Mouse (Mus musculus): ENCODE results near the gene Orc2. TPM values are rescaled to one million over a fixed set of nuclear protein-coding genes. Genes with fewer than 3 reads are reported as not detected.

Gene Orc2
- total and polyA plus RNA-seq, 3 experiments: 56.6 to 233 (median 78.5) TPM

DNA sequence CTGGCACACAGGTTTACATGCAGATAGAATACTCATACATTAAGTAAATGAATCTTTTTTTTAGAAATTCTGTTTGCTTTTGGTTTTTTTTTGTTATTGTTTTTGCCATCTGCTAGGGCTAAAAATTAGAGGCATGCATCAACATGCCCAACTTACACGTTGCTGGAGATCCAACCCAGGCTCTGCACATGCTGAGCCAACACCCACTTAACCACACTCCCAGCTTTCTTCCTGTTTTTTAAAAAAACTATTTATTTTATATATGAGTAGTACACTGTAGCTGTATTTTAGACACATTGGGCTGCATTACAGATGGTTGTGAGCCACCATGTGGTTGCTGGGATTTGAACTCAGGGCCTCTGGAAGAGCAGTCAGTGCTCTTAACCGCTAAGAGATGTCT, 88.9 kb downstream of the Orc2 start:
- no peak for TF ChIP-seq ZKSCAN1 (IDR thresholded peaks at IDR 0.05; ENCODE audit: low read depth, low read length)
- no peak for TF ChIP-seq TAL1 (IDR thresholded peaks at IDR 0.05; ENCODE audit: low read length)
- TF ChIP-seq BHLHE40 (IDR thresholded peaks at IDR 0.05; ENCODE audit: borderline replicate concordance, low read depth, low read length): no peak
- TF ChIP-seq POLR2A (IDR thresholded peaks at IDR 0.05; ENCODE audit: control insufficient read depth in 1 of 2, insufficient read depth in 1 of 2, low read depth in 1 of 2, low read length in 2 of 2, poor library complexity in 1 of 2): no peak
- TF ChIP-seq SMC3 (IDR thresholded peaks at IDR 0.05; ENCODE audit: low read depth, low read length): no peak
- TF ChIP-seq ZC3H11A (IDR thresholded peaks at IDR 0.05; ENCODE audit: low read depth, low read length): no peak
- no peak for TF ChIP-seq USF2 (IDR thresholded peaks at IDR 0.05; ENCODE audit: borderline replicate concordance in 1 of 2, insufficient read depth in 1 of 2, low read depth in 1 of 2, low read length in 2 of 2)
- Histone ChIP-seq H3K79me2 (ENCODE audit: control insufficient read depth, insufficient read depth, low read length, poor library complexity) (peaks cover 11% of the 10 kb centered on the region), H3K9ac (ENCODE audit: control insufficient read depth, low read depth, low read length, poor library complexity, severe bottlenecking) (no peak overlapping the region), H3K4me3 (ENCODE audit: control insufficient read depth in 1 of 2, insufficient read depth in 1 of 2, low read depth in 2 of 2, low read length in 2 of 2) (no peak overlapping the region), H3K9me3 (replicated peaks; ENCODE audit: insufficient read depth, low read length) (no peaks in the 10 kb centered on the region), H3K27ac (ENCODE audit: control insufficient read depth, low read depth, low read length) (no peak overlapping the region), H3K27me3 (ENCODE audit: control insufficient read depth in 1 of 2, insufficient read depth in 2 of 2, low read length in 2 of 2) (no peaks in the 10 kb centered on the region), H3K4me1 (ENCODE audit: control insufficient read depth in 1 of 2, insufficient read depth in 2 of 2, low read length in 2 of 2) (no peaks in the 10 kb centered on the region), H3K36me3 (ENCODE audit: control insufficient read depth in 1 of 2, insufficient read depth in 2 of 2, low read length in 2 of 2) (peaks cover 10 to 74% of the 10 kb centered on the region in 2 experiments)
- peak; percentile 37 for DNase-seq (ENCODE audit: low read depth, low spot score)

DNA sequence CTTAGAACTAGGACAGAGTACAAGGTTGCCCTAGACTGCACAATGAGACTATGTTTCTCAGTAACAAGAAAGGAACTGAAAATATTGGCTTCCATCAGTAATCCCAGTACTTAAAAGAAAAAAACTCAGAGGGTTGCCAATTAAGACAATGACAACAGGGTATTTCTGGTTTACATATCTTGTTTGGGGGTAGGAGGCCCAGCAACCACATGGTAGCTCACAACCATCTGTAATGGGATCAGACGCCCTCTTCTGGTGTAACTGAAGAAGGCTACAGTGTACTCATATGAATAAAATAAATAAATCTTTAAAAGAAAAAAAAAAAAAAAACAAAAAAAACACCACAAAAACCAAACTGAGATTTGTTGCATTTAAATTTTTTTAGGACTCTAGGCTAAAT, 89.5 kb downstream of the Orc2 start:
- Histone ChIP-seq H3K27ac (ENCODE audit: control insufficient read depth, low read depth, low read length) (no peak overlapping the region), H3K4me3 (ENCODE audit: control insufficient read depth in 1 of 2, insufficient read depth in 1 of 2, low read depth in 2 of 2, low read length in 2 of 2) (no peak overlapping the region), H3K27me3 (ENCODE audit: control insufficient read depth in 1 of 2, insufficient read depth in 2 of 2, low read length in 2 of 2) (no peaks in the 10 kb centered on the region), H3K9me3 (replicated peaks; ENCODE audit: insufficient read depth, low read length) (no peaks in the 10 kb centered on the region), H3K9ac (ENCODE audit: control insufficient read depth, low read depth, low read length, poor library complexity, severe bottlenecking) (no peak overlapping the region), H3K79me2 (ENCODE audit: control insufficient read depth, insufficient read depth, low read length, poor library complexity) (peaks cover 8% of the 10 kb centered on the region; the same call in 1 of the 2 replicates), H3K36me3 (ENCODE audit: control insufficient read depth in 1 of 2, insufficient read depth in 2 of 2, low read length in 2 of 2) (peaks cover 8 to 70% of the 10 kb centered on the region in 2 experiments), H3K4me1 (ENCODE audit: control insufficient read depth in 1 of 2, insufficient read depth in 2 of 2, low read length in 2 of 2) (no peaks in the 10 kb centered on the region)
- no peak for DNase-seq (ENCODE audit: low read depth, low spot score)
- TF ChIP-seq MEF2A (IDR thresholded peaks at IDR 0.05; ENCODE audit: extremely low read depth, insufficient replicate concordance, low read depth, low read length, poor library complexity, severe bottlenecking) (no peak), BHLHE40 (IDR thresholded peaks at IDR 0.05; ENCODE audit: borderline replicate concordance, low read depth, low read length) (no peak), POLR2AphosphoS5 (IDR thresholded peaks at IDR 0.05; ENCODE audit: borderline replicate concordance, low read depth, low read length) (no peak), ZC3H11A (IDR thresholded peaks at IDR 0.05; ENCODE audit: low read depth, low read length) (no peak), ELF1 (IDR thresholded peaks at IDR 0.05; ENCODE audit: low read depth, low read length) (no peak), TAL1 (IDR thresholded peaks at IDR 0.05; ENCODE audit: low read length) (no peak), CHD2 (IDR thresholded peaks at IDR 0.05; ENCODE audit: low read length) (no peak), E2F4 (IDR thresholded peaks at IDR 0.05; ENCODE audit: borderline replicate concordance, low read depth, low read length) (no peak), SIN3A (IDR thresholded peaks at IDR 0.05; ENCODE audit: low read length) (no peak), CTCF (IDR thresholded peaks at IDR 0.05 in 2 of 3, conservative IDR thresholded peaks at IDR 0.05 in 1 of 3; ENCODE audit: control insufficient read depth in 1 of 3, insufficient read depth in 1 of 3, low read depth in 2 of 3, low read length in 3 of 3, poor library complexity in 1 of 3, severe bottlenecking in 1 of 3) (no peak), MAFK (IDR thresholded peaks at IDR 0.05; ENCODE audit: borderline replicate concordance, low read depth, low read length) (no peak), CHD1 (IDR thresholded peaks at IDR 0.05; ENCODE audit: low read depth, low read length) (no peak), MYB (IDR thresholded peaks at IDR 0.05; ENCODE audit: low read depth, low read length) (no peak), POLR2AphosphoS2 (IDR thresholded peaks at IDR 0.05; ENCODE audit: low read length) (no peak)

Other genes starting within 250 kb of the Orc2 start
- gene Aox2, start 226.8 kb downstream of the Orc2 start, total RNA-seq (2012; rRNA removed): 0.03 and 0.08 TPM in 2 replicates
- gene Aox2, start 226.8 kb downstream of the Orc2 start, polyA plus RNA-seq (2012; ENCODE audit: insufficient read depth in 1 of 2, insufficient read length in 2 of 2, low read depth in 1 of 2, low replicate concordance in 2 of 2, missing spikeins in 1 of 2): under 1 TPM in 1 of 2 experiments, not detected in 1; 0.04 TPM
- 199 and 221 TPM in 2 replicates for gene Bzw1, start 112.2 kb downstream of the Orc2 start, total RNA-seq (2012; rRNA removed)
- gene Bzw1, start 112.2 kb downstream of the Orc2 start, polyA plus RNA-seq (2012; ENCODE audit: insufficient read depth in 1 of 2, insufficient read length in 2 of 2, low read depth in 1 of 2, low replicate concordance in 2 of 2, missing spikeins in 1 of 2): 100 to 1,000 TPM; 242 to 268 TPM
- 32.5 and 35.8 TPM in 2 replicates for gene Clk1, start 81.0 kb downstream of the Orc2 start, total RNA-seq (2012; rRNA removed)
- gene Clk1, start 81.0 kb downstream of the Orc2 start, polyA plus RNA-seq (2012; ENCODE audit: insufficient read depth in 1 of 2, insufficient read length in 2 of 2, low read depth in 1 of 2, low replicate concordance in 2 of 2, missing spikeins in 1 of 2): 1,000 to 10,000 TPM in 1 of 2 experiments, 10 to 100 TPM in 1; 41.1 to 1,029 TPM
- 26.9 and 28.5 TPM in 2 replicates for gene Nif3l1, start 60.0 kb downstream of the Orc2 start, total RNA-seq (2012; rRNA removed)
- 10 to 100 TPM in 1 of 2 experiments, not detected in 1; 32.8 TPM for gene Nif3l1, start 60.0 kb downstream of the Orc2 start, polyA plus RNA-seq (2012; ENCODE audit: insufficient read depth in 1 of 2, insufficient read length in 2 of 2, low read depth in 1 of 2, low replicate concordance in 2 of 2, missing spikeins in 1 of 2)
- gene Ppil3, start 59.6 kb downstream of the Orc2 start, total RNA-seq (2012; rRNA removed): 74.3 and 84.9 TPM in 2 replicates
- 100 to 1,000 TPM in 1 of 2 experiments, 10 to 100 TPM in 1; 76.8 to 503 TPM for gene Ppil3, start 59.6 kb downstream of the Orc2 start, polyA plus RNA-seq (2012; ENCODE audit: insufficient read depth in 1 of 2, insufficient read length in 2 of 2, low read depth in 1 of 2, low replicate concordance in 2 of 2, missing spikeins in 1 of 2)
- 5.0 and 5.5 TPM in 2 replicates for gene Fam126b, start 81.2 kb upstream of the Orc2 start, total RNA-seq (2012; rRNA removed)
- gene Fam126b, start 81.2 kb upstream of the Orc2 start, polyA plus RNA-seq (2012; ENCODE audit: insufficient read depth in 1 of 2, insufficient read length in 2 of 2, low read depth in 1 of 2, low replicate concordance in 2 of 2, missing spikeins in 1 of 2): 1 to 10 TPM in 1 of 2 experiments, not detected in 1; 5.7 TPM
- 169 and 172 TPM in 2 replicates for gene Ndufb3, start 81.3 kb upstream of the Orc2 start, total RNA-seq (2012; rRNA removed)
- 10 to 100 TPM in 1 of 2 experiments, not detected in 1; 98.3 TPM for gene Ndufb3, start 81.3 kb upstream of the Orc2 start, polyA plus RNA-seq (2012; ENCODE audit: insufficient read depth in 1 of 2, insufficient read length in 2 of 2, low read depth in 1 of 2, low replicate concordance in 2 of 2, missing spikeins in 1 of 2)
- gene Als2cr12, start 190.9 kb upstream of the Orc2 start, total RNA-seq (2012; rRNA removed): 0.10 TPM in 1 of 2 replicates, not detected in the other
- not detected for gene Als2cr12, start 190.9 kb upstream of the Orc2 start, polyA plus RNA-seq (2012; ENCODE audit: insufficient read depth in 1 of 2, insufficient read length in 2 of 2, low read depth in 1 of 2, low replicate concordance in 2 of 2, missing spikeins in 1 of 2)
- gene Cflar, start 206.4 kb upstream of the Orc2 start, total RNA-seq (2012; rRNA removed): 12.6 and 13.1 TPM in 2 replicates
- 10 to 100 TPM in 1 of 2 experiments, not detected in 1; 13.2 TPM for gene Cflar, start 206.4 kb upstream of the Orc2 start, polyA plus RNA-seq (2012; ENCODE audit: insufficient read depth in 1 of 2, insufficient read length in 2 of 2, low read depth in 1 of 2, low replicate concordance in 2 of 2, missing spikeins in 1 of 2)

Data from MEL (cell line).